Comparison of ENCODE assay signal across 8 mouse cellular contexts in genomic region chr19:41911178-41912073, GRCm38 (mm10). TPM values are rescaled to one million over a fixed set of nuclear protein-coding genes. Genes with fewer than 3 reads are reported as not detected.
DNase-seq lines count a peak whose midpoint lies in the region; ATAC-seq lines count a peak whose summit lies in the region.

Gene Pgam1, plus strand, starts transcription at chr19:41911923.

- peak; percentile 95 for DNase-seq in B cell, adult 2 months
- DNase-seq in brain, adult 2 months (ENCODE audit: low read depth, low spot score), result peak; percentile 99
- DNase-seq in heart, embryonic 10.5 days (ENCODE audit: low spot score), result peak; percentile 99
- peak; percentile 99 for DNase-seq in liver
- DNase-seq in spleen, postnatal 4 days (ENCODE audit: low spot score in 2 of 2), result peak; percentile 97 to 99

- H3K27ac ChIP-seq in heart, embryonic 10.5 days, result peak within 1 kb of the TSS; percentile 94
- H3K27ac ChIP-seq in kidney, embryonic 15.5 days, result peak within 1 kb of the TSS; percentile 94

- peak within 1 kb of the TSS; percentile 93 for H3K9ac ChIP-seq in kidney, embryonic 15.5 days

- WGBS in heart, embryonic 10.5 days, result 4% methylated on average over 52 of the region's 54 CpGs
- 4% methylated on average over 53 of the region's 54 CpGs for WGBS in kidney, embryonic 15.5 days

- peak within 1 kb of the TSS; percentile 86 for H3K4me2 ChIP-seq in kidney, embryonic 15.5 days

- H3K36me3 ChIP-seq in heart, embryonic 10.5 days, result peaks cover 28% of the 10 kb centered on the region
- H3K36me3 ChIP-seq in kidney, embryonic 15.5 days, result peaks cover 27% of the 10 kb centered on the region

- H3K27me3 ChIP-seq in heart, embryonic 10.5 days (ENCODE audit: insufficient read depth, poor library complexity, severe bottlenecking), result no peaks in the 10 kb centered on the region
- no peaks in the 10 kb centered on the region for H3K27me3 ChIP-seq in kidney, embryonic 15.5 days

- peak; percentile 96 for ATAC-seq in erythroblast, adult 5-6 weeks (replicated peaks; ENCODE audit: low FRiP score, poor library complexity, severe bottlenecking)
- peak; percentile 95 for ATAC-seq in kidney, embryonic 15.5 days (replicated peaks; ENCODE audit: low FRiP score)
- ATAC-seq in monocyte, adult 5-6 weeks (replicated peaks; ENCODE audit: insufficient number of reproducible peaks, low FRiP score, low TSS enrichment, poor library complexity, severe bottlenecking), result peak; percentile 92

- H3K4me1 ChIP-seq in heart, embryonic 10.5 days, result peaks cover 26% of the 10 kb centered on the region
- peaks cover 32% of the 10 kb centered on the region for H3K4me1 ChIP-seq in kidney, embryonic 15.5 days

- no peaks in the 10 kb centered on the region for H3K9me3 ChIP-seq in heart, embryonic 10.5 days
- H3K9me3 ChIP-seq in kidney, embryonic 15.5 days (replicated peaks), result no peaks in the 10 kb centered on the region

- H3K4me3 ChIP-seq in heart, embryonic 10.5 days, result peak within 1 kb of the TSS; percentile 93
- peak within 1 kb of the TSS; percentile 98 for H3K4me3 ChIP-seq in kidney, embryonic 15.5 days (replicated peaks)

RNA-seq across cellular contexts. Expression of gene Pgam1, which starts in this region (rescaled TPM):
- 154 and 190 TPM in 2 replicates for total RNA-seq in erythroblast, adult 5-6 weeks (2015; ENCODE audit: low replicate concordance)
- total RNA-seq in erythroblast, adult 5-6 weeks (2017; ENCODE audit: low replicate concordance), result 58.1 and 69.4 TPM in 2 replicates
- polyA plus RNA-seq in heart, embryonic 10.5 days (2016; fragmentation: Nextera tagmentation; extraction: Ambion mirVana), result 1,222 and 1,272 TPM in 2 replicates
- polyA plus RNA-seq in kidney, embryonic 15.5 days (2015; fragmentation: Nextera tagmentation; extraction: Ambion mirVana), result 688 and 748 TPM in 2 replicates
- total RNA-seq in monocyte, adult 5-6 weeks (2017), result 117 to 136 TPM (median 120 TPM) in 3 replicates

Comparison
In these comparisons a context has a peak if more than half of its experiments do, and no peak if none do; other contexts are left out.
1. Peak in every context shown above with its lines: DNase-seq, ATAC-seq, H3K4me3 ChIP-seq and H3K27ac ChIP-seq.